Mouse (Mus musculus) heart, embryonic 15.5 days (tissue): ENCODE results near the gene Edrf1. TPM values are rescaled to one million over a fixed set of nuclear protein-coding genes. Genes with fewer than 3 reads are reported as not detected.
"Not testable (repeated sequence)": the region's sequence is repeated elsewhere in the genome, so short reads cannot be mapped to it uniquely, and the experiment has no call there.

Source experiments
- ATAC-seq: fragments of 200-750 bp; cut with Nextera tagmentation; replicated peaks from 2 replicates; pipeline ENCODE4 v1.8.0; 2017; ENCODE audit warnings: low read depth, moderate TSS enrichment; ENCODE audit not compliant: insufficient number of reproducible peaks, insufficient read depth, low FRiP score
- H3K27ac ChIP-seq: fragments of 300-500 bp; sonication (generic); 2 replicates; pipeline ENCODE4 v1.5.1; 2015; ENCODE audit warnings: mild to moderate bottlenecking, inconsistent platforms
- H3K27me3 ChIP-seq: fragments of 300-500 bp; sonication (generic); 2 replicates; pipeline ENCODE4 v1.6.1; 2015; ENCODE audit warnings: inconsistent platforms
- H3K36me3 ChIP-seq: fragments of 300-500 bp; sonication (generic); 2 replicates; pipeline ENCODE4 v1.6.1; 2015; ENCODE audit warnings: mild to moderate bottlenecking, inconsistent platforms
- H3K4me1 ChIP-seq: fragments of 300-500 bp; sonication (generic); replicated peaks from 2 replicates; pipeline ENCODE4 v1.6.1; 2015; ENCODE audit warnings: inconsistent platforms
- H3K4me2 ChIP-seq: fragments of 300-500 bp; sonication (generic); 2 replicates; pipeline ENCODE4 v1.6.1; 2015; ENCODE audit warnings: inconsistent platforms, mild to moderate bottlenecking, moderate library complexity
- H3K4me3 ChIP-seq: fragments of 300-500 bp; sonication (generic); 2 replicates; pipeline ENCODE4 v1.5.1; 2015; ENCODE audit warnings: mild to moderate bottlenecking, inconsistent platforms
- H3K9ac ChIP-seq: fragments of 300-500 bp; sonication (generic); 2 replicates; pipeline ENCODE4 v1.6.1; 2015; ENCODE audit warnings: mild to moderate bottlenecking, inconsistent platforms
- H3K9me3 ChIP-seq: fragments of 300-500 bp; sonication (generic); replicated peaks from 2 replicates; pipeline ENCODE4 v1.6.1; 2016; ENCODE audit warnings: inconsistent platforms
- WGBS: fragments of 180-500 bp; shearing (Covaris S2); methylation state at CpG from one replicate; pipeline ENCODE4 v1.1.7; 2015; ENCODE audit warnings: mixed read lengths; 5-methylcytosine and 5-hydroxymethylcytosine counted together
- polyA plus RNA-seq: library from polyadenylated mRNA; unstranded; fragments of >200 nt; fragmentation: Nextera tagmentation; extraction: Ambion mirVana; gene quantifications from 2 replicates; pipeline ENCODE4 v1.2.1, GENCODE M21; 2015

The Edrf1 gene
- polyA plus RNA-seq, 1 experiment from 2014 or later, result 10.9 TPM

DNA sequence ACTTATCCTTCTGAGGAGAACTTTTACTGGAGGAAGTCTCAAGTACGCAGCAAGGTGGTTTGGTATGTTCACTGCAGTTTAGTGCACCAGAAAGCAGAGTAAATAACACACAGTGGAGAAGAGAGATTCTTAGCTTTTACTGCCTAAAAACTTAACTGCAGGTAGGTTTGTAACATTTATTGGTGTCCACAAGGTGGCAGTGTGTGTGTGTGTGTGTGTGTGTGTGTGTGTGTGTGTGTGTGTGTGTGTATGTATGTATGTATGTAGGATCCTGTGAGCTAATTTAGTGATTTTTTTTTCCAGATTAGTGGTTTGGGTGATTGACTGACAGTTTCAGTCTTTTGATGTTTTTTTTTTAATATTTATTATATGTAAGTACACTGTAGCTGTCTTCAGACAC is 31.7 kb downstream of the Edrf1 start:
- Histone ChIP-seq H3K9ac (no peak overlapping the region), H3K4me2 (no peak overlapping the region), H3K4me1 (no peaks in the 10 kb centered on the region), H3K9me3 (no peaks in the 10 kb centered on the region), H3K4me3 (no peak overlapping the region), H3K27ac (no peak overlapping the region), H3K27me3 (no peaks in the 10 kb centered on the region), H3K36me3 (peaks cover 83% of the 10 kb centered on the region)
- WGBS, result 92% methylated on average over 1 of the region's 1 CpGs
- no peak for ATAC-seq

DNA sequence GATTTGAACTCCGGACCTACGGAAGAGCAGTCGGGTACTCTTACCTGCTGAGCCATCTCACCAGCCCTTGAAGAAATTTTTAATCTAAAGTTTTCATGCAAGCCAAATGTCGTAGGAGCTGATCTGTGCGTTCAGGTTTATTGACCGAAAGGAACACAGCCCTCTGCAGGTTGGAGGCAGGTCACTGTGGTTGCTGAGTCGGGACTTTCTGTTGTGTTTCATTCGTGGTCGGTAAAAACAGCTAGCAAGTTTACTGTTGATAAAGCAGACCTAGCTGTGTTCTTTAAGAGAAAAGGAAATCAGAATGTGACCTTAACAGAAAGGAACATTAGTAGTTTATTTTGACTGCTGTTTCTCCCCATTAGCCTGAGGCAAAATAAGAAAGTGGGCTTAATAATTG is 32.6 kb downstream of the Edrf1 start:
- no peaks in the 10 kb centered on the region for H3K9me3 ChIP-seq
- H3K27me3 ChIP-seq, result no peaks in the 10 kb centered on the region
- H3K4me3 ChIP-seq, result no peak overlapping the region
- H3K27ac ChIP-seq, result no peak overlapping the region
- ATAC-seq, result no peak
- peaks cover 74% of the 10 kb centered on the region for H3K36me3 ChIP-seq
- no peak overlapping the region for H3K9ac ChIP-seq
- no peaks in the 10 kb centered on the region for H3K4me1 ChIP-seq
- H3K4me2 ChIP-seq, result no peak overlapping the region
- 92% methylated on average over 9 of the region's 9 CpGs for WGBS

DNA sequence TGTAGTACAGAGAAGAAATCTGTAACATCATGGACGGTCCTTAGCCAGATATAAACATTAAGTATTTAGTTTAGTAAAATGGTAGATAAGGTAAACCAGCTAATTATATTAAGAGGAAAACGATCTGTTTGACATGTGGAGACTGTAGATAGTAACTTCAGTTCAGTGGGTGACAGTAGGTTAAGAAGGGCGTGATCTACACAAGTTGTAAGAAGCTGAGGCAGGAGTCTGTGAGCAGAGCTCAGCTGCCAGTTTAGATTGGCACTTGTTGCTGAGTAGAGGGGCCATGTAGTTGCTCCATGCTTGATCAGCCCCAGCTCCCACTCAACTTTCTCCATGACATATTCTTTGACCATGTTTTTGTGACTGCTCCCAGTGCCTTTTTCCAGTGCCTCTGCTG is 33.5 kb downstream of the Edrf1 start:
- ATAC-seq, result no peak
- peaks cover 65% of the 10 kb centered on the region for H3K36me3 ChIP-seq
- H3K4me1 ChIP-seq, result no peaks in the 10 kb centered on the region

DNA sequence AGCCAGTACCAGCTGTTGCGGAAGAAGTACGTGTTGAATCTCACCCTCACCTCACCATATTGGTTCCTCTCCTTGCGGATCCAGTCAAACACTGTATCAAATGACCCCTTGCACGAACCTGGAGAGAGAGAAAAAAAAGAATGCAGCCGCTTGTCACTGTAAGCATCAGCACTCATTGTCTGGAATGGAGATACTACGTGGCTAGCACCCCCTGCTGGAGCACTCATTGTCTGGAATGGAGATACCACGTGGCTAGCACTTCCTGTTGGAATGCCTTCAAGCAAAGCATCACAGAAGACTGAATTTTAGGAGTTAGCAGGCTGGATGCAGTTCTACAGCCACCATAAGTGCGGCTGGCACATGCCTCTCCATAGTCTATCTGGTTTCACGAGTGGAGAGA is 38.7 kb downstream of the Edrf1 start:
- no peak overlapping the region for H3K9ac ChIP-seq
- H3K27me3 ChIP-seq, result no peaks in the 10 kb centered on the region
- no peaks in the 10 kb centered on the region for H3K9me3 ChIP-seq
- H3K4me3 ChIP-seq, result no peak overlapping the region
- H3K4me1 ChIP-seq, result peaks cover 10% of the 10 kb centered on the region; the same call in 1 of the 2 replicates
- ATAC-seq, result no peak
- H3K36me3 ChIP-seq, result peaks cover 17% of the 10 kb centered on the region
- H3K27ac ChIP-seq, result no peak overlapping the region
- WGBS, result 71% methylated on average over 9 of the region's 9 CpGs
- no peak overlapping the region for H3K4me2 ChIP-seq

More for the DNA sequence above, 33.5 kb downstream of the Edrf1 start:
- 87% methylated on average over 3 of the region's 3 CpGs for WGBS
- Histone ChIP-seq H3K27me3 (no peaks in the 10 kb centered on the region), H3K9ac (no peak overlapping the region), H3K9me3 (no peaks in the 10 kb centered on the region), H3K27ac (no peak overlapping the region), H3K4me3 (no peak overlapping the region), H3K4me2 (no peak overlapping the region)

DNA sequence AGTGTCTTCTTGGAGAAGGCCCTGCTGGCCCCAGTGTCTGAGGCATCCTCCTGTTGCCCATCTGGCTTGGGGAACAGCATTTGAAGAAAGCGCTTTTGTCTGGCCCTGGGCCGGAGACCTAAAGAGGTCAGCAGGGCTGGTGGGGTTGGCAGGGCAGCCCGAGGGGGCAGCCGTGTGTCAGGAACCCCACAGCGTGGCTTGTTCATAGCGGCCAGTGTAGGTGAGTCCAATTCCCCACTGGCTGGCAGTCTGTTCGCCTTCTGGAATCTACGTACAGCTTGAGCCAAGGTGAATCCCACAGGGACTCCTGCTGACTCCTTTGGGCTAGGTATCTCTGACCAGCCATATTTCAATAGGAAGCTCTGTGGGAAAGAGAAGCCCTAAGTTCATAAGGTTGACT is 41.4 kb downstream of the Edrf1 start:
- Histone ChIP-seq H3K27ac (no peak overlapping the region), H3K36me3 (no peaks in the 10 kb centered on the region), H3K4me1 (peaks cover 10% of the 10 kb centered on the region; the same call in 1 of the 2 replicates), H3K4me2 (no peak overlapping the region), H3K4me3 (no peak overlapping the region), H3K27me3 (no peaks in the 10 kb centered on the region), H3K9ac (no peak overlapping the region), H3K9me3 (no peaks in the 10 kb centered on the region)
- ATAC-seq, result no peak; the same call in 1 of the 2 replicates
- WGBS, result 89% methylated on average over 8 of the region's 8 CpGs

DNA sequence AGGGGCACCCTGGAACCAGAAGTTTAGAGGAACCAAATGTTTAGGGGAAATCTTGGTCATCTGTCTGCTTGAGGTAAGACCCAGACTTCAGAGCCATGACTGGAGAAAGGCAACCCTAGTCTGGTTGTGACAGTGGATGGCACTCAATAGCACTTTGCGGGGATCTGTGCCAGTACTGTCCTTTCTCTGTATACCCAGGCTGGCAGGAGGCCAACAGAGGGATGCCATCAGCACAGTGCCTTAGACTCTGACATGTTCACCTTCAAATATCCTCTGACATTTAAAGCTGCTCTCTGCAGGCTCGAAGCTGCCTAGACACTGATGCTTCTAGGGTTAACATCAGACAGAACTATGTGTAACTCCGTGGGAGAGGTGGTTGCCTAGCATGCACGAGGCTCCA is 42.1 kb downstream of the Edrf1 start:
- no peak overlapping the region for H3K4me3 ChIP-seq
- no peak for ATAC-seq
- no peaks in the 10 kb centered on the region for H3K9me3 ChIP-seq
- peaks cover 10% of the 10 kb centered on the region; the same call in 1 of the 2 replicates for H3K4me1 ChIP-seq
- no peak overlapping the region for H3K27ac ChIP-seq
- no peak overlapping the region for H3K4me2 ChIP-seq
- H3K27me3 ChIP-seq, result no peaks in the 10 kb centered on the region
- no peak overlapping the region for H3K9ac ChIP-seq
- H3K36me3 ChIP-seq, result peaks cover 4% of the 10 kb centered on the region; the same call in 1 of the 2 replicates
- 35% methylated on average over 4 of the region's 4 CpGs for WGBS

DNA sequence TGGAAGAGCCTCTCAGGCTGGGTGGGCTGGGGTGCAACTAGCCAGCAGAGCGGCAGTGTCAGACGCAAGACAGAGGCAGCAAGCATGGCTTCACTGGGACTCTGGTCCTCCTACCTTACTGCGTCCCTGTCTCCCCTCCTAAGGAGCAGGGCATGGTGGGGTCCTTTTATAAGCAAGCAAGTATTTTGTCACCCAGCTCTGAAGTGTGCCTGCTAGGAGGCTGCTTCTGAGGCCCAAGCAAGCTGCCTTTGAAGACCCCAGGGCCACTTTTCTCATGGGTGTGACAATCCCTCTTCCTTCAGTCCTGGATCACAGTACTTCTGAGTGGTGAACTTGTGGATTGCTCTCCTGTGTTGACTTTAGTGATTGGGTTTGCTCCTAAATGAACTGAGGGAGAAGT is 42.6 kb downstream of the Edrf1 start, which contains the start of gene Mmp21:
TSS of gene Mmp21 (minus strand) at position 101 of the 400 bp plus-strand sequence.
- ATAC-seq, result no peak
- Histone ChIP-seq H3K4me2 (no peak within 1 kb of the TSS), H3K9ac (no peak within 1 kb of the TSS), H3K36me3 (peaks cover 5% of the 10 kb centered on the region; the same call in 1 of the 2 replicates), H3K27me3 (no peaks in the 10 kb centered on the region), H3K27ac (no peak within 1 kb of the TSS), H3K4me3 (no peak within 1 kb of the TSS), H3K4me1 (peaks cover 10% of the 10 kb centered on the region; the same call in 1 of the 2 replicates), H3K9me3 (no peaks in the 10 kb centered on the region)
- WGBS, result 80% methylated on average over 3 of the region's 3 CpGs

DNA sequence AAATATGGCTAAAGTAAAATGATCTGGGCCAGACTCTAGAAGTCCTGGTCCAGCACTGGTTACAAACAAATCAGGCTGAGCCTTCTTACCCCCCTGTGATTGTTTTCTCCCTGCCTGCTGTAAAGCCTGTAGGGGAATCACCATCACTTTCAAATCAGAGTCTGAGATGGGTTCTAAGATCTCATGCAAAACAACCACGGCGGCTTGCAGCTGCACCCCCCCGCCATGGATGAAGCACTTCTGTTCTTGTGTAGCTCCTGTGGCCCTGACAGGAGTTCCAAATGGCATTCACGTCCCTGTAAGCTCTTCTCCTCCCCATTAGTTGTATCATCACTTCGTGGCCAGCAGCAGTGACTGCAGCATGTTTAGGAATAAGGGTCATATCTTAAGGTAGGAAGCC is 46.3 kb downstream of the Edrf1 start:
- WGBS, result 80% methylated on average over 5 of the region's 5 CpGs
- Histone ChIP-seq H3K4me3 (no peak overlapping the region), H3K36me3 (peaks cover 18% of the 10 kb centered on the region), H3K27ac (no peak overlapping the region), H3K27me3 (no peaks in the 10 kb centered on the region), H3K9ac (no peak overlapping the region), H3K9me3 (0 out of 2 replicates have a peak, but pooled peaks cover 9% of the 10 kb centered on the region), H3K4me1 (peaks cover 10% of the 10 kb centered on the region; the same call in 1 of the 2 replicates), H3K4me2 (no peak overlapping the region)
- ATAC-seq, result no peak

DNA sequence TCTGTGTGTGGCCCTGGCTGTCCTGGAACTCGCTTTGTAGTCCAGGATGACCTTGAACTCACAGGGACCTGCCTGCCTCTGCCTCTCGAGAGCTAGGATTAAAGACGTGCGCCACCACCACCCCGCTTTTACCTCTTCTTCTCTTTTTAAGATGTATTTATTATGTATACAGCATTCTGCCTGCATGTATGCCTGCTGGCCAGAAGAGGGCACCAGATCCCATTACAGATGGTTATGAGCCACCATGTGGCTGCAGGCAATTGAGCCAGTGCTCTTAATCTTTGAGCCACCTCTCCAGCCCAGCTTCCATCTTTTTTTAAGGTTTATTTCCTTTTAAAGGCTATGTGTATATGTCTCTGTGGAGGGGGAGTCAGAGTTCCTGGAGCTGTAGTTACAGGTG is 46.8 kb downstream of the Edrf1 start:
- Histone ChIP-seq H3K36me3 (peaks cover 23% of the 10 kb centered on the region), H3K4me3 (no peak overlapping the region), H3K9me3 (0 out of 2 replicates have a peak, but pooled peaks cover 11% of the 10 kb centered on the region), H3K27me3 (no peaks in the 10 kb centered on the region), H3K9ac (no peak overlapping the region), H3K27ac (no peak overlapping the region), H3K4me2 (no peak overlapping the region), H3K4me1 (peaks cover 9% of the 10 kb centered on the region; the same call in 1 of the 2 replicates)
- WGBS, result 80% methylated on average over 5 of the region's 5 CpGs
- no peak for ATAC-seq

DNA sequence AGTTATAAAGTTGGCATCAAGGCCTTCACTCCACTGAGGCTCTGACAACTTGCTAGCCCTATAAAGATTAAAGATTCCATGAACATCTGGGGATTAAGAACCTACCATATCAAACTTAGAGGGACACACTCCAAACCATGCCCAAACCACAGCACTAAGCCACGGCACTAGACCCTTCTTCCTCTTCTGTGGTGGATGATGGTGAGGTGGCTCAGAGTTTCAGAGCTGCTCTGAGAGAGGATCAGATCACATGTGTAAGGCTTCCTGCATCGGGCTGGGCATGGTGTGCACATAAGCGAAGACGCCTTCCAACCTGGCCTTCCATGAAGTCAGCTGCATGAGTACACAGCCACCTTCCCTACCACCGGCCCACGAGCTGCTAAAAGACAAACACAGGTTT is 47.4 kb downstream of the Edrf1 start:
- Histone ChIP-seq H3K9ac (no peak overlapping the region), H3K27me3 (no peaks in the 10 kb centered on the region), H3K4me3 (no peak overlapping the region), H3K4me1 (peaks cover 3% of the 10 kb centered on the region; the same call in 1 of the 2 replicates), H3K27ac (no peak overlapping the region), H3K9me3 (0 out of 2 replicates have a peak, but pooled peaks cover 11% of the 10 kb centered on the region), H3K4me2 (no peak overlapping the region), H3K36me3 (peaks cover 29% of the 10 kb centered on the region)
- 90% methylated on average over 6 of the region's 6 CpGs for WGBS
- no peak for ATAC-seq

DNA sequence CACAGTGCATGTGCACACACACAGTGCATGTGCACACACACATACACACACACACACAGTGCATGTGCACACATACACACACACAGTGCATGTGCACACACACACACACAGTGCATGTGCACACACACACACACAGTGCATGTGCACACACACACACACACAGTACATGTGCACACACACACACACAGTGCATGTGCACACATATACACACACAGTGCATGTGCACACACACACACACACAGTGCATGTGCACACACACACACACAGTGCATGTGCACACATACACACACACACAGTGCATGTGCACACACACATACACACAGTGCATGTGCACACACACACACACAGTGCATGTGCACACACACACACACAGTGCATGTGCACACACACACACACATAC is 48.3 kb downstream of the Edrf1 start:
- not testable (repeated sequence) for H3K4me1 ChIP-seq, ATAC-seq, H3K4me2 ChIP-seq, H3K4me3 ChIP-seq, H3K27me3 ChIP-seq, H3K9ac ChIP-seq, H3K27ac ChIP-seq
- Histone ChIP-seq H3K36me3 (peaks cover 38% of the 10 kb centered on the region), H3K9me3 (0 out of 2 replicates have a peak, but pooled peaks cover 11% of the 10 kb centered on the region)

DNA sequence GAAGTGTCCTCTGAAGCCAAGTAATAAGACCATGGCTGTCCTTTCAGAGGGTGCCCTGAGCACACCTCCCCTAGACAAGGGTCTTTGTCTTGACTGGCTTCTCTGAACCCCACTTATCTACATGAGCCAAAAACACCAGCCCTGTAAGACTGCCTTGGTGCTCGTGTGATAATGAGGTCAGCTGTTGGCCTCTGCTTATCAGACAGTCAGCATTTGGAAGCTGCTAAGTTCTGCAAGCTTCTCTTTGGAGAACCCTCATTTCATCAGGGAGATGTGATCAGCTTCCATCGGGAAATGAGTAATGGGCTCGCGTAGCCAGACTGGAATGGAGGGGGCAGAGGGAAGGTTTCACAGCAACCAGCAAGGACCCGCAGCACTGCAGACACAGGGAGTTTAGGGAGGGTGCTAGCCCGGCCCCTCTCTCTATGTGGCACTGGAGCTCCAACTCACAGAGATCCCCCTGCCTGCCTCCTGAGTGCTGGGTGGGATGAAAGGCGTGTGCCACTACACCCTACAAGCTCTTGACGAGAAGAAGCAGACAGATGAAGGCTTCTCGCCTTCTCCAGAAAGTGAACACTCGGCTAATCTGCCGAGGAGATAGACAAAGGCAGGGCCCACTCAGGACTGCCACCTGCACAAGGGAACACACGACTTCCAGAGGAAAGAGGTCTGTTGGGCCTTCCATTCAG is 60.8 kb downstream of the Edrf1 start:
- H3K27ac ChIP-seq, result no peak overlapping the region
- H3K9ac ChIP-seq, result no peak overlapping the region
- no peaks in the 10 kb centered on the region for H3K27me3 ChIP-seq
- H3K4me3 ChIP-seq, result no peak overlapping the region
- no peaks in the 10 kb centered on the region; the same call in 1 of the 2 replicates for H3K36me3 ChIP-seq
- no peaks in the 10 kb centered on the region for H3K4me1 ChIP-seq
- WGBS, result 57% methylated on average over 12 of the region's 12 CpGs
- H3K4me2 ChIP-seq, result no peak overlapping the region
- ATAC-seq, result no peak
- H3K9me3 ChIP-seq, result no peaks in the 10 kb centered on the region
